Mouse (Mus musculus) adrenal gland, adult 18-20 months (tissue): Measurements from ENCODE around the gene Adprh. TPM values are rescaled to one million over a fixed set of nuclear protein-coding genes. Genes with fewer than 3 reads are reported as not detected.
A peak's percentile ranks its signal among the peaks of the same experiment; 100 is the strongest.
"Not testable (repeated sequence)": the region's sequence is repeated elsewhere in the genome, so short reads cannot be mapped to it uniquely, and the experiment has no call there.

ENCODE experiments used
- DNase-seq, 2 experiments: peaks; one replicate each; pipeline ENCODE4 v3.0.0; 2021 to 2022; ENCODE audit warnings: low spot score in 2 of 2
- total RNA-seq, 2 experiments: library from RNA; stranded (reverse); gene quantifications; 1 replicate in 1 of 2; 2 replicates in 1 of 2; pipeline ENCODE4 v1.2.3; 2021

Adprh gene
- total RNA-seq, 2 experiments from 2014 or later, result 32.8 to 39.6 TPM

GRCm38 (mm10) chr16:38467917-38468705 is 15.6 kb upstream of the Adprh start:
- DNase-seq, result peak in 1 of 2 experiments; percentile 40

GRCm38 (mm10) chr16:38467091-38467916 is 14.8 kb upstream of the Adprh start:
- DNase-seq, result no peak

- DNase-seq, result peak in 1 of 2 experiments; percentile 19
These were observed 13.6 kb upstream of the Adprh start for GRCm38 (mm10) chr16:38466089-38466488.

- no peak for DNase-seq
These were observed 10.8 kb upstream of the Adprh start for GRCm38 (mm10) chr16:38463305-38463704.

- DNase-seq, result no peak
These were observed 9.7 kb upstream of the Adprh start for GRCm38 (mm10) chr16:38462161-38462560.

- DNase-seq, result no peak
These were observed 9.2 kb upstream of the Adprh start for GRCm38 (mm10) chr16:38461749-38462148.

- no peak for DNase-seq
These were observed 7.5 kb upstream of the Adprh start for GRCm38 (mm10) chr16:38459990-38460389.

- DNase-seq, result no peak
These were observed 6.2 kb upstream of the Adprh start for GRCm38 (mm10) chr16:38458600-38459280.

GRCm38 (mm10) chr16:38456812-38457567 is 4.5 kb upstream of the Adprh start:
- DNase-seq, result no peak

- no peak for DNase-seq
These were observed 3.3 kb upstream of the Adprh start, which contains the start of gene Cd80 for GRCm38 (mm10) chr16:38455511-38456418. TSS of gene Cd80 (plus strand) at chr16:38455561.

- no peak for DNase-seq
These were observed 2.2 kb upstream of the Adprh start for GRCm38 (mm10) chr16:38454533-38455254.

- no peak for DNase-seq
These were observed 1.4 kb upstream of the Adprh start for GRCm38 (mm10) chr16:38453952-38454351.

- no peak for DNase-seq
These were observed 675 bp upstream of the Adprh start for GRCm38 (mm10) chr16:38453203-38453553.

- DNase-seq, result no peak
These were observed 890 bp downstream of the Adprh start for GRCm38 (mm10) chr16:38451421-38452205.

- DNase-seq, result no peak
These were observed 1.8 kb downstream of the Adprh start for GRCm38 (mm10) chr16:38450707-38451106.

- no peak for DNase-seq
These were observed 4.0 kb downstream of the Adprh start for GRCm38 (mm10) chr16:38448458-38448857.

GRCm38 (mm10) chr16:38447366-38447765 is 5.1 kb downstream of the Adprh start:
- no peak for DNase-seq

- DNase-seq, result not testable (repeated sequence)
These were observed 6.4 kb downstream of the Adprh start for GRCm38 (mm10) chr16:38446141-38446540.
